Mouse (Mus musculus): ENCODE measurements around the gene Rnf180.

DNA sequence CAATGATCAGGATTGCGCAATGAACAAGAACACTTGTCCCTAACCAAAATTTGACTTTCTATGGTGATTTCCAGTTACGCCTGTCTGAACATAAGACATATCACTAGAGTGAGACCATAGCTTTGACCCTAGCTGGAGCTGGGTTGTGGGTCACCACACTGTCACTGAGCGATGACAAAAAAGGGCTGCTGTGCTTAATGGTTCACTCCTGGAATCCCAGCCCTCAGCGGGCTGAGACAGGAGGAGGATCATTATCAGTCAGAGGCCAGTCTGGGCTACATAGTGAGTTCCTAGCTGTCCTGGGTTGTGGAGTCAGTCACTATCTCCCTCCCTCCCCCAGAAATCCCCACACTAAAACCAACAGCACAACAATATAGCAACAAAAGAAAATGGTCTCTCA lies 193.9 kb downstream of the Rnf180 start:
- TF ChIP-seq GATA1 (IDR thresholded peaks at IDR 0.05; ENCODE audit: borderline replicate concordance, low read length) = no peak
- TF ChIP-seq FLI1 (IDR thresholded peaks at IDR 0.05; ENCODE audit: low read length) = no peak
